Mouse (Mus musculus) spleen, adult 2 months (tissue): ENCODE results near the gene Afap1.

ENCODE experiments used
- CTCF ChIP-seq: fragments of 200-500 bp; IDR thresholded peaks from 2 replicates; pipeline ENCODE4 v1.5.1; 2011; ENCODE audit warnings: mild to moderate bottlenecking, inconsistent platforms; ENCODE audit not compliant: insufficient read depth, insufficient read length, insufficient replicate concordance; ENCODE audit errors: extremely low read depth
- POLR2A ChIP-seq: fragments of 200-500 bp; IDR thresholded peaks from 2 replicates; pipeline ENCODE4 v1.6.1; 2011; ENCODE audit warnings: low read depth, low read length, inconsistent platforms

DNA sequence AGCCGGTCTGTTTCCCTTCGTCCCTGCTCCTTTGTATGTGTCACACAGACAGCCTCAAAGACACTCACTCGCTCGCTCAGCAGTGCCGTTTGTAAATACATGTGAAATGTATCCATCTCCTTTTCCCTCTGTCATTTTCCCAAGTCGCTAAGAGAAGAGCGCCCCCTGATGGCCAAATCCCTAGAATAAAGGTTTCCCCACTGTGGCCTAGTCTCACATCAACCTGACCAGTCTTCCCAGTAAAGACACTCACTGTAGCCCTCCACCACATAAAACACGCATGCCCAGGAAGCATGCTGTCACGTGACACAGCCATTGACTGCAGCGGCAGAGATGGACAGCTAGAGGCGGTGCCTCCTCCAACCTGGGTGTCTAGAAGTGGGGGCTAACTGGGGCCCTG lies 8.9 kb upstream of the Afap1 start:
- TF ChIP-seq CTCF (no peak), POLR2A (no peak)
